In the genomic region with DNA sequence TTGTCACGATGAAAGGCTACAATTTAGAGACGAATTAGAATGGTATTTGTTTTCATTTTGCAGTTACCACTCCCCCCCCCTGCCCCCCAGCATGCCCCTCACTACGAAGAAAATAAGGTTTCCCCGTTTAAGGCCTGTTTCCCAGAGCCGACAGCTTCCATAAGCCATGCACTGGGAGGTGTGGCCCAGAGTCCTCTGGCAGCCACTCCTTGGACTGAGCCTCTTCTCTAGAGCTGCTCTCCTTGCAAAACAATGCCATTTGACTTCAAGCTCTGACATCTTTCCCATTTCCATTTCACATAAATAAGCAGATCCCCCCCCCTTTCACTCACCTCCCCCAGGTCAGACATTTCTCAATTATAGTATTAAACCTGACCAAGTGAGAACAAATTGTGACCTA, we compare ENCODE assay signal across 19 mouse cellular contexts.
DNase-seq lines count a peak whose midpoint lies in the region; ATAC-seq lines count a peak whose summit lies in the region.
"Had no signal": no experiment of that assay in that cellular context is flagged by ENCODE, and none has a peak within 500 bp of the region (broad histone marks: within the 10 kb centered on the region; RNA-seq: fewer than 3 reads in every experiment).

No protein-coding gene starts in this region.

- 62% methylated on average over 5 of the region's 5 CpGs for WGBS in midbrain, embryonic 11.5 days
- 50% methylated on average over 5 of the region's 5 CpGs for WGBS in midbrain, embryonic 13.5 days

- ATAC-seq in midbrain, embryonic 11.5 days (ENCODE audit: low FRiP score), result no peak
- no peak for ATAC-seq in midbrain, embryonic 13.5 days
- ATAC-seq: activated CD4-positive, CD25-positive, alpha-beta regulatory T cell, adult 4 months; CD4-positive, CD25-positive, alpha-beta regulatory T cell, adult 4 months; Patski had no signal

- no peaks in the 10 kb centered on the region for H3K36me3 ChIP-seq in midbrain, embryonic 11.5 days (ENCODE audit: control insufficient read depth, insufficient read depth, low read length)
- H3K36me3 ChIP-seq in midbrain, embryonic 13.5 days, result no peaks in the 10 kb centered on the region
- H3K36me3 ChIP-seq: G1E had no signal

- no peak overlapping the region for H3K4me3 ChIP-seq in midbrain, embryonic 11.5 days (ENCODE audit: low read depth, low read length)
- no peak overlapping the region for H3K4me3 ChIP-seq in midbrain, embryonic 13.5 days (replicated peaks)

- peak; percentile 56 for DNase-seq in heart, adult 11 months
- DNase-seq in heart, adult 18-20 months, result no peak
- DNase-seq in midbrain, embryonic 11.5 days (ENCODE audit: low spot score, missing footprints), result peak; percentile 61
- DNase-seq: adrenal gland, adult 2 months; adrenal gland, adult 8-10 months; adrenal gland, postnatal 10 days; adrenal gland, postnatal 14 days; adrenal gland, postnatal 25 days; adrenal gland, postnatal 36 days; B cell, adult 2 months; cerebellum, adult 11 months; cerebellum, adult 11-12 months; cerebellum, adult 18-20 months had no signal

- no peaks in the 10 kb centered on the region for H3K27me3 ChIP-seq in midbrain, embryonic 11.5 days (ENCODE audit: control insufficient read depth, insufficient read depth, low read length)
- 0 out of 2 replicates have a peak, but pooled peaks cover 4% of the 10 kb centered on the region for H3K27me3 ChIP-seq in midbrain, embryonic 13.5 days
- H3K27me3 ChIP-seq: CH12.LX, Patski had no signal

- H3K9ac ChIP-seq in midbrain, embryonic 11.5 days (ENCODE audit: low read length), result no peak overlapping the region
- no peak overlapping the region for H3K9ac ChIP-seq in midbrain, embryonic 13.5 days (replicated peaks)

- no peak overlapping the region for H3K27ac ChIP-seq in midbrain, embryonic 11.5 days (ENCODE audit: low read depth, low read length)
- no peak overlapping the region for H3K27ac ChIP-seq in midbrain, embryonic 13.5 days

- no peaks in the 10 kb centered on the region for H3K9me3 ChIP-seq in midbrain, embryonic 11.5 days (ENCODE audit: control insufficient read depth, low read length)
- no peaks in the 10 kb centered on the region for H3K9me3 ChIP-seq in midbrain, embryonic 13.5 days

- H3K4me1 ChIP-seq in midbrain, embryonic 11.5 days (ENCODE audit: control insufficient read depth, insufficient read depth, low read length), result no peaks in the 10 kb centered on the region
- no peaks in the 10 kb centered on the region for H3K4me1 ChIP-seq in midbrain, embryonic 13.5 days (replicated peaks)

- H3K4me2 ChIP-seq in midbrain, embryonic 11.5 days, result no peak overlapping the region
- H3K4me2 ChIP-seq in midbrain, embryonic 13.5 days (replicated peaks), result no peak overlapping the region

Comparison
In these comparisons a context has a peak if more than half of its experiments do, and no peak if none do; other contexts are left out.
1. DNase-seq: peak in heart, adult 11 months (single experiment) and midbrain, embryonic 11.5 days (single experiment); none in heart, adult 18-20 months (0 of 2).